Mouse (Mus musculus) mature B cell (primary cell): Measurements from ENCODE around the gene Bmp2.

Experiments
- in situ Hi-C: fragments of 300-500 bp; cut with MboI; formaldehyde crosslinking; loops from 2 replicates; pipeline ENCODE4 v1.14.3; 2019

The Bmp2 gene

DNA sequence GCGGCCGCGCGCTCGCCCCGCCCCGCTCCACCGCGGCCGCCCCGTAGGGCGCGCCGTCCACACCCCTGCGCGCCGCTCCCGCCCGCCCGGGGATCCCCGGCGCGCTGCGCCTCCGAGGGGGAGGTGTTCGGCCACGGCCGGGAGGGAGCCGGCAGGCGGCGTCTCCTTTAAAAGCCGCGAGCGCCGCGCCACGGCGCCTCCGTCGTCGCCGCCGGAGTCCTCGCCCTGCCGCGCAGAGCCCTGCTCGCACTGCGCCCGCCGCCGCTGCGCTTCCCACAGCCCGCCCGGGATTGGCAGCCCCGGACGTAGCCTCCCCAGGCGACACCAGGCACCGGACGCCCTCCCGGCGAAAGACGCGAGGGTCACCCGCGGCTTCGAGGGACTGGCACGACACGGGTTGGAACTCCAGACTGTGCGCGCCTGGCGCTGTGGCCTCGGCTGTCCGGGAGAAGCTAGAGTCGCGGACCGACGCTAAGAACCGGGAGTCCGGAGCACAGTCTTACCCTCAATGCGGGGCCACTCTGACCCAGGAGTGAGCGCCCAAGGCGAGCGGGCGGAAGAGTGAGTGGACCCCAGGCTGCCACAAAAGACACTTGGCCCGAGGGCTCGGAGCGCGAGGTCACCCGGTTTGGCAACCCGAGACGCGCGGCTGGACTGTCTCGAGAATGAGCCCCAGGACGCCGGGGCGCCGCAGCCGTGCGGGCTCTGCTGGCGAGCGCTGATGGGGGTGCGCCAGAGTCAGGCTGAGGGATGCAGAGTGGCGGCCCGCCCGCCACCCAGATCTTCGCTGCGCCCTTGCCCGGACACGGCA, at the start of gene Bmp2:
TSS of gene Bmp2 (plus strand) at position 129 of the 811 bp plus-strand sequence.
- in situ Hi-C loops = no loop called here

DNA sequence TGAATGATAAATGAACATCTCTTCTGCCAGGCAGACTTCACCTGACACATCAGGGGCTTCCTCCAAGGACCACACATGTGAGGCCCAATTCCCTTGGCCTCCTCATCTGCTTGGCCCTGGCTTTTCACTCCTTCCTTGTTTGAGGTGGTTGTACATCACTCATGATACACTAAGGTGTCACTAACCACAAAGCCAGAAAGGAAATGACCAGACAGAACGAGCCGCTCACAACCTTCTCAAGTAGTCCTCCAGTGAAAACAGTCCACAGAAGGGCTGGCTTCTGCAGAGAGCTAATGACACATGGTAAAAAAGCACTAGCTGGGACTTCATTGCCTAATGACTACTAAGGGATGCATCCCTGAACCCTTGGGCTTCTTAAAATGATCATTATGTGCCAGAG, 46.3 kb upstream of the Bmp2 start:
- in situ Hi-C loops = no loop called here

DNA sequence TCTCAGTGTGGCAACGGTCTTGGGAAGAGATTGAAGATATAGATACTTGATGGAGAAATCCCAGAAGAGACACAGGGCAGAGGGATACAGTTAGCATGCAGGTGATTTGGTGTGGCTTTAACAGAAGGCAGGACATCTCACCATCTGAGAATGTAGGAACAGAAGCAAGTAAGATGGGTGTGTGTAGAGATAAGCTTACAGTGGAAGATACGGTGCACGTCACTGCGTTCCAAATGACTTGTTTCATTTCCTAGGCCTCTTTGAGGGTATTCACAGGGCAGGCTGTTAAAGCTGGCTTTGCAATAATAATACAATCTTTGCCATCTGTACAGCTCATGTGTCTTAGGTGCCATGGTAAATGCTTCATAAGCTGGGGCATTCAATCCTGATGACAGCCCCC, 44.9 kb upstream of the Bmp2 start:
- in situ Hi-C loops = no loop called here

DNA sequence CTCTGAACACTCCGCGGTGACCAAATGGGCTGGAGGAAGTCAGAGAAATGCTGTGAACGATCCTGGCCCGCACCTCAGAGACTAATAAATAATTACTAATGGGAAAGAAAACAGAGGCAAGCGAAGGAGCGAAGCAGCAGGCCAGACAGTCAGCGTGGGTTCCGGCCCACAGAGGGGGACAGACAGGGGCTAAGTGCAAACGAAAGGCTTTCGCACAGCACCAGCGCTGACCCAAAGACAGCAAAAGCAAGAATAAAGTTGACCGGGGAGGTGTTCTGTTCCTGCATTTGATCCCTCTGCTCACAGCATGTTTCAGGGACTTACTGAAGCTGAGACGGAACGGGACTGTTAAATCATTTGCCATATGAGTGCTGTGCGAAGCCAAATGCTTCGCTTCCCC, 42.8 kb upstream of the Bmp2 start:
- in situ Hi-C loops = no loop called here

DNA sequence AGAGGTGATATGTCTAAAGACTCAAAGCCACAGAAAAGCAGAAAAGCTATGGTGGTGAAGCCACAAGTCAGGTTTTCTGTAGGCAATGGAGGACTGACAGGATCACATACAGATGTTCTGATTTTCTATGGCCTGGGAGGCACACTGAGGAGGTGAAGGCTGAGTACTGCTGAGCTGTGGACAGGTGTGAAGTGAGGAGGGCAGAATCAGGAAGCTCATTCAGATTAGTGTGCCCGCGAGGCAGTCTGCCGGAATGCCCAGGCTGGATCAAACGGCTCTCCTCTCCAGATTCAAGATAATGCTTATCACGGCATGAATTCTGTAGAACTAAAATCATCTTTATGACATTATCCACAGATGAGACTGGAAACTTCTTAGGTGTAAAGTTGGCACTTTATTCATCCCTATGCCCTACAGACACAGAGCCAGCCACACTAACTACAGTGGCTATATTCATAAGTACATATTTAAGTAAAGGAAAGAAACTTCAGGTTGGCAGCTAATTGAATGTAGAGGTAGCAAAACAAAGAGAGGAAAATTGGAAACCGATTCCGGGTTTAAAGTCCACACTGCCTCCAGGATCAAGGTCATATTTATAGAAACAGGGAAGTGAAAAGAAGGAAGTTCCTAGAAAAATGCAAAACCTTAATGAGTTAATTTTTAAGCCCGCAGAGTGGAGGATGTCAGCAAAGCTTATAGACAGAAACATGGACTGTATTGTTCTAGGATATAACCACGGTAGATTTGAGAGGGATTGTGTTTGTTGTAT, 40.8 kb upstream of the Bmp2 start:
- in situ Hi-C loops = no loop called here

GRCm38 (mm10) chr2:133516331-133517046, 35.5 kb upstream of the Bmp2 start:
- in situ Hi-C loops = no loop called here

GRCm38 (mm10) chr2:133517867-133518266, 34.1 kb upstream of the Bmp2 start:
- in situ Hi-C loops = no loop called here

- in situ Hi-C loops = no loop called here
Observed at GRCm38 (mm10) chr2:133521193-133521592, 30.8 kb upstream of the Bmp2 start.

- in situ Hi-C loops = no loop called here
Observed at GRCm38 (mm10) chr2:133522121-133522520, 29.8 kb upstream of the Bmp2 start.

GRCm38 (mm10) chr2:133525621-133526181, 26.3 kb upstream of the Bmp2 start:
- in situ Hi-C loops = no loop called here

GRCm38 (mm10) chr2:133529396-133529795, 22.6 kb upstream of the Bmp2 start:
- in situ Hi-C loops = no loop called here

DNA sequence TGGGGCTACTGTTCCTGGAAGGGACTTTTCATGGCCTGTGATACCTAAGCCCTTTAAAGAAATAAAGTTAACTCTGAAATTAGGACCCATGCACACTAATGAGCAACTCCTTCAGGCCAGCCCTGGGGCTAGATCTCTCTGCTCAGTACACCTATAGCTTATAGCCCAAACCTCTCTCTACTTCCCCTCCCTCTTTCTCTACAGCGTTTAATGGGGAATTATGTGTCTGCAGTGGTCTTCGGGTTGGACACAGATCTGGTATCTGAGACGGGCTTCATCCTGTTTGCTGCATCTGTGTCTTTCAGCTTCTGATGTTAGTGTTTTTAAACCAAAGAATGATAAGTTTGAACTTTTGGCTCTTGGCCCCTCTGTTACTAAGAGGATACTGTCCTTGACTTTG, 18.9 kb upstream of the Bmp2 start:
- in situ Hi-C loops = no loop called here

DNA sequence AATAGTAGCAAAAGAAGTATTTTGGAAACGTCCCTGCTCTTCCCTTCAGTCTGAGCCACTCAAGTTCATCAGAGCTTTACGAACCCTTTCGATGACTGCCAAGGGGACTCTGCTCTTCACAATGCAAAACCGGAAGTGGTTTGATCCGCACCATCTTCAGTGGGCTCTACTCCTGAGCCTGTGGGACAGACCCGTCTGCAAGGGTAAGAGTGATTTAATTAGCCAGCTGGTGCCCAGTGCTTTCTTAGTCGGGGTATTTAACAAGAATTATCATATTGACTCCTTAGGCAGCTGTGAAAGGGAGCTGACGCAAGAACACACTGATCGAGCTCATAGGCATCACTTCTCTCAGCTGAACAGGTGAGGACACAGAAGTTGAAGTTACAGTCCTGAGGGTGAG, 16.5 kb upstream of the Bmp2 start:
- in situ Hi-C loops = no loop called here

- in situ Hi-C loops = no loop called here
Observed at GRCm38 (mm10) chr2:133536812-133537211, 15.1 kb upstream of the Bmp2 start.

- in situ Hi-C loops = no loop called here
Observed at GRCm38 (mm10) chr2:133540702-133541101, 11.3 kb upstream of the Bmp2 start.

GRCm38 (mm10) chr2:133550238-133550682, 1.7 kb upstream of the Bmp2 start:
- in situ Hi-C loops = no loop called here

DNA sequence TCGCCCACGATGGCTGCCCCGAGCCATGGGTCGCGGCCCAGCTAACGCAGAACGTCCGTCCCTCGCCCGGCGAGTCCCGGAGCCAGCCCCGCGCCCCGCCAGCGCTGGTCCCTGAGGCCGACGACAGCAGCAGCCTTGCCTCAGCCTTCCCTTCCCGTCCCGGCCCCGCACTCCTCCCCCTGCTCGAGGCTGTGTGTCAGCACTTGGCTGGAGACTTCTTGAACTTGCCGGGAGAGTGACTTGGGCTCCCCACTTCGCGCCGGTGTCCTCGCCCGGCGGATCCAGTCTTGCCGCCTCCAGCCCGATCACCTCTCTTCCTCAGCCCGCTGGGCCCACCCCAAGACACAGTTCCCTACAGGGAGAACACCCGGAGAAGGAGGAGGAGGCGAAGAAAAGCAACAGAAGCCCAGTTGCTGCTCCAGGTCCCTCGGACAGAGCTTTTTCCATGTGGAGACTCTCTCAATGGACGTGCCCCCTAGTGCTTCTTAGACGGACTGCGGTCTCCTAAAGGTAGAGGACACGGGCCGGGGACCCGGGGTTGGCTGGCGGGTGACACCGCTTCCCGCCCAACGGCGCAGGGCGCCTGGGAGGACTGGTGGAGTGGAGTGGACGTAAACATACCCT, 995 bp downstream of the Bmp2 start:
- in situ Hi-C loops = no loop called here

DNA sequence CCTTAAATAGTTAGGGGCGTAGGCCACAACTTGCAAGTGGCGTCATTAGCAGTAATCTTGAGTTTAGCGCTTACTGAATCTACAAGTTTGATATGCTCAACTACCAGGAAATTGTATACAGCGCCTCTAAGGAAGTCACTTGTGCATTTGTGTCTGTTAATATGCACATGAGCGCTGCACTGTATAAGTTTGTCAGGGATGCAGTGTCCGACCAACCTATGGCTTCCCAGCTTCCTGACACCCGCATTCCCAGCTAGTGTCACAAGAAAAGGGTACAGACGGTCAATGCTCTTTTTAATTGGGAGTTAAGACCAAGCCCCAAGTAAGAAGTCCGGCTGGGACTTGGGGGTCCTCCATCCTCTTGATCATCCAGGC, 1.9 kb downstream of the Bmp2 start:
- in situ Hi-C loops = no loop called here

DNA sequence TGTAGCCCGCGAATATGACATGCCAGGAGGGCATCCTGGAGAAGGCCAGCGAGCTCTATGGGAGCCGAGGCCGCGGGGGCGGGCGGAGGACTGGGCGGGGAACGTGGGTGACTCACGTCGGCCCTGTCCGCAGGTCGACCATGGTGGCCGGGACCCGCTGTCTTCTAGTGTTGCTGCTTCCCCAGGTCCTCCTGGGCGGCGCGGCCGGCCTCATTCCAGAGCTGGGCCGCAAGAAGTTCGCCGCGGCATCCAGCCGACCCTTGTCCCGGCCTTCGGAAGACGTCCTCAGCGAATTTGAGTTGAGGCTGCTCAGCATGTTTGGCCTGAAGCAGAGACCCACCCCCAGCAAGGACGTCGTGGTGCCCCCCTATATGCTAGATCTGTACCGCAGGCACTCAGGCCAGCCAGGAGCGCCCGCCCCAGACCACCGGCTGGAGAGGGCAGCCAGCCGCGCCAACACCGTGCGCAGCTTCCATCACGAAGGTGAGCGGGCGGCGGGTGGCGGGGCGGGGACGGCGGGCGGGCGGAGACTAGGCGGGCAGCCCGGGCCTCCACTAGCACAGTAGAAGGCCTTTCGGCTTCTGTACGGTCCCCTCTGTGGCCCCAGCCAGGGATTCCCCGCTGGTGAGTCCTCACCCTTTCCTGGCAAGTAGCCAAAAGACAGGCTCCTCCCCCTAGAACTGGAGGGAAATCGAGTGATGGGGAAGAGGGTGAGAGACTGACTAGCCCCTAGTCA, 2.5 kb downstream of the Bmp2 start:
- in situ Hi-C loops = no loop called here

DNA sequence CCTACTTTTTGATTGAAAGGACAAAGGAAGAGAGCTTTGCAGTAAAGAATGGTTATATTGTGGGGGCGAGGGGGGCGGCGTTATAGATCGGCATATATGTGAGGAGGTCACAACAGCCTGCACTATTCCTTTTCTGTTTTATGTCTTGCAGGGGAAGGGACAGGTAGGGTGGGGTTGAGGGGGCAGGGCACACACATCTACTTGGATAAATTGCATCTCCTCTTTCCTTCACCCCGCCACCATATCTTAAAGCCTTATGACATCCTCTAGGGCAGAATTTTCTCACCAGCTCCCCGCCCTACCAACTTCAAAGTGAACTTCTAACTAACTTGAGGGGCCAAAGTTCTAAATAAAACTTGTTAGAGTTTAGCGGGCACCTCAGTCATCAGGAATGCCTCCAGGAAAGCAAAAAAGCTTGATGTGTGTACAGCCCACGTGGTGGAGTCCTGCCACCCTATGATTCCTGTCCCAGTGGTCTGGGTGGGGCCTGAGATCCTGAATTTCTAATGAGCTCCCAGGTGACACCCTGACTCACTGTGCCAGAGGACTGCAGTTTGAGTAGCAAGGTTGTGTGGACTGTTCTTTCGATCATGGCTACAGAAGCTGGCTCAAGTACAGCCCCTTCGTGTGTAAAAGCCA, 12.4 kb downstream of the Bmp2 start:
- in situ Hi-C loops = no loop called here

GRCm38 (mm10) chr2:133565424-133565823, 13.5 kb downstream of the Bmp2 start:
- in situ Hi-C loops = no loop called here
